Mouse (Mus musculus) left cerebral cortex, adult 8-10 months (tissue): ENCODE measurements around the gene Zfp428. TPM values are rescaled to one million over a fixed set of nuclear protein-coding genes. Genes with fewer than 3 reads are reported as not detected.
"Not testable (repeated sequence)": the region's sequence is repeated elsewhere in the genome, so short reads cannot be mapped to it uniquely, and the experiment has no call there.

Experiments
- DNase-seq, 2 experiments: peaks; one replicate each; pipeline ENCODE4 v3.0.0; 2022; ENCODE audit warnings: low spot score in 2 of 2
- total RNA-seq, 4 experiments: library from RNA; stranded (reverse); gene quantifications; 2 replicates each; pipeline ENCODE4 v1.2.4; 2022

Gene Zfp428
- total RNA-seq, 4 experiments from 2014 or later: 42.8 to 45.4 (median 44.1) TPM

DNA sequence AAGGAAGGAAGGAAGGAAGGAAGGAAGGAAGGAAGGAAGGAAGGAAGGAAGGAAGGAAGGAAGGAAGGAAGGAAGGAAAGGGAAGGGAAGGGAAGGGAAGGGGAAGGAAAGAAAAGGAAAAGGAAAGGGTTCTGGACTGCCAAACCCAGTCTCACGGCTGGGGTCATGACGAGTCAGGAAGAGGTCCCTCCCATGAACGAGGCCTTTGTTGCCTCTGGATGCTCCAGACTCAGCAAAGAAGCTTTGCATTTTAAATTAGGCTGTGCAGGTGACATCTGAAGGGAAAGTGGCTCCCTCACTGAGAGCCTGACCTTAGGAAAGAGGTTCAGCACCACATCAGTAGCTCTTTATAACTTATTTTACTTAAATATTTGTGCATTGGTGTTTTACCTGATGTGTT is 12.3 kb downstream of the Zfp428 start:
- DNase-seq: no peak

DNA sequence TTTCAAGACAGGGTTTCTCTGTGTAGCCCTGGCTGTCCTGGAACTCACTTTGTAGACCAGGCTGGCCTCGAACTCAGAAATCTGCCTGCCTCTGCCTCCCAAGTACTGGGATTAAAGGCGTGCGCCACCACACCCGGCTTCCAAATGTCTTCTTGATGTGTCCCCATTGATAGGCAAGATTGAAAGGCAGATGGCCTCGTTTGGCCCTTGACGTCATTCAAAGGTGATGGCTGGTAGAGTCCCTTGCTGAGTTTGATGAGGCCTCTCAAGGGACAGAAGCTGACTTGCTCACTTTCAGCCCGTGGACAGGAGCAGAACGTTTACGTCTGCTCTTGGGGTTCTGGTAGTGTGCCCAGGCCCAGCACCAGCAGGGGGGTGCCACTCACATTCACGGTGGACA is 13.2 kb downstream of the Zfp428 start:
- not testable (repeated sequence) for DNase-seq

DNA sequence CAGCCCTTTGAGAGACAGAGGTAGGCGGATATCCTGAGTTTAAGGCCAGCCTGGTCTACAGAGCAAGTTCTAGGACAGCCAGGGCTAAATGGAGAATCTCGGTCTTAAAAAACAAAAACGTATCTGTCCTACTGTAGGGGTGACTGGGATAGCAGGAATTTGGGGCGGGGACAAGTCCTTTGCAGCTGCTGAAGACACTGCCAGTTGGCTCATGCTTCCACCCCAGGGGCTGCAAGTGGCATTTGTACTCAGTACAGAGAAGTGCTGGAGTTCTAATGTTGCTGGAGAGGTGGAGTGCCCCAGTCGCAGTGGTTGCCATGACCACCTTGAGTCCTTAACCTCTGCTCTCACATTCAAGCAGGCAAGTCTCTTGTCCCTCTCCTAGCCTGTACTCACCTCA is 16.0 kb downstream of the Zfp428 start:
- DNase-seq: no peak

DNA sequence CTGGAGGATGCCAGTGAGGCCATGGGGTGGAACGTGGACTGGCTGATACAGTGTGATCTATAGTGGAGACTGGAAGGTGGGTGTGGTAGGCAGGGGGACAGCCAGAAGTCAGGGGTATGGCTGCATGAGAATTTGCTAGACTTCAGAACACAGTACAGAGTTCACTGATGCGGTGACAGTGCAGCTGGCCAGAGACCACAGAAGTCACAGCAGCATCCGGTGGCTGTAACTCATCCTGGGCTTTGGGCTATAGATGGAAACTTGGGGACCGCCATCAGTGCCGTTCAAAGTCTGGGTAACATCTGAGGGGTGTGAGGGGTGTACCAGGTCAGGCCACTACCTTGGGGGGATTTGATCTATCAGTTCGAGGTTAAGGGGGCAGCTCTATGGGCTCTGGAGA is 16.9 kb downstream of the Zfp428 start:
- DNase-seq: no peak

DNA sequence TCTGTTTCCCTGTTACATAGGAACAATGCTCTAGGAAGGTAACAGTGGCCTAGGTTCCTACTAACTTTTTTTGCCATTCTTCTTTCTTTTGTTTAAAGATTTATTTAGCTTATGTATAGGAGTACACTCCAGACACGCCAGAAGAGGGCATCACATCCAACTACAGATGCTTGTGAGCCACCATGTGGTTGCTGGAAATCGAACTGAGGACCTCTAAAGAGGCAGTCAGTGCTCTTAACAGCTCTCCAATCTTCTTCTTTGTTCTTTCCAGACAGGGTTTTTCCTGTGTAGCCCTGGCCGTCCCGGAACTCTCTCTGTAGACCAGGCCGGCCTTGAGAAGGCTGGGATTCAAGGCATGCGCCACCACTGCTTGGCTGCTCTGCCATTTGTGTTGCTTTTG is 18.2 kb downstream of the Zfp428 start:
- no peak for DNase-seq

DNA sequence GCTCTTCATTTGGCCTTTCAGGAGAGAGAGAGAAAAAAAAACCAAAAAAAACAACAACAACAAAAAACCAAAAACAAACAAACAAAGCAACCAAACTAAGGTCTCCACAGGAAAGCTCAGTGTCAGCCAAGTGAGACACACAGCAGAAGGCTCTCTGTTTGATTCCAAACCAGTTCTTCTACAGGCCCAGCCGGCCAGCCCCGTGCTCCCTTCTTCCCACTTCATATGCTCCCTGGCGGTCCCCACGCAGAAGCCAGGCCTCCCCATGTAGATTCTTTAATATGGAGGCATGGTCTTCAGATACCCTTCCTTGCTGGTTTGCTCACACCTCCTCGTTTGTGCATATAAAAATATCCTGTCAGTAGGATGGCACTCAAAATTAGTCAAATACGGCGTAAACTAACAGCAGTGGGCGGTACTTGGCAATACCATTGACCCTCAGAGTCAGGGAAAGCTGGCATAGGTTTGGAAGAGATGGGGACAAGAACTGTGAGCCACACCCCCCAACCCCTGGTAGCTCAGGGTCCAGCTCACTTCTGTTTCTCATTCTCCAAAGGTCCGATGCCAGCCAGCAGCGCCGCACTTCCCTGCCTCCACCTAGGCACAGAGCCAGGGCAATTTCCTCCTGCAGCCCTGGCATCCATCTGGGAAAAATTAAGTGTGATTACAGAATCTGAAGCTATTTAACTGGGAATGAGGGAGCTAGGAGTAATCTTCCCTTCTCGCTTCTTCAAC is 19.0 kb downstream of the Zfp428 start:
- DNase-seq: no peak

DNA sequence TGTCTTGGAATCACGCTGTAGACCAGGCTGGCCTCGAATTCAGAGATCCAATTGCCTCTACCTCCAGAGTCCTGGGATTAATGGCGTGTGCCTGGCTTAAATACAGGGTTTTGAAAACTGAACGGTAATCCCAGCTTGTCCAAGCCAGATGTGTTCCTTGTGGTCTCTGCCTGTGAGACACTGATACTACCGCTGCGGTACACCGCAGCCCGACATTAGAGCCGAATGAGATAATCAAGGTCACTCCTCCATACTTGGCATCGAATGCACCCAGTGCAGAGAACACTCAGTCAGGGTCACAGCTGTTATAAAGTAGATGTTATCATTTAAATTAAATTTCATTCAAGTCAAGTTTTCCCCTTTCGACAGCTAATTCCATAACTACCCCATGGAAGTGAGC is 22.1 kb downstream of the Zfp428 start:
- no peak for DNase-seq

DNA sequence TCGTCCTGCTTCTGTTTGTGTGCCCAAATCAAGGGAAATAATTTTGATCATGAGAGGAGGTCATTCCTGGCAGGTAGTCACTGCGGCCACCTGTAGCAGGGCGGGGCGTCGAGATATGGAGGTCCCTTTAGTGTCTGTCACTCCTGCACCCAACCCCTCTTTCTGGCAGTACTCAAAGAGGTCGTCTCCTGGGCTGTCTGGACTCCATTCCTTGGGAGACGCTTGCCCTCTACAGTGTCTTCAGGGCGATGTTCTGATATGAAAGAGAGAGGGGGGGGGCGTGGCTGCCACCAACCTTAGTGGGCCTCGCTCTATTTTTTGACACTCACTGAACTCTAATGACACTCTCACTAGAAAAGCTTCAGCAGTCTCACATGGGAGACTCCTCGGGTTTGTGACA is 22.8 kb downstream of the Zfp428 start:
- DNase-seq: no peak

DNA sequence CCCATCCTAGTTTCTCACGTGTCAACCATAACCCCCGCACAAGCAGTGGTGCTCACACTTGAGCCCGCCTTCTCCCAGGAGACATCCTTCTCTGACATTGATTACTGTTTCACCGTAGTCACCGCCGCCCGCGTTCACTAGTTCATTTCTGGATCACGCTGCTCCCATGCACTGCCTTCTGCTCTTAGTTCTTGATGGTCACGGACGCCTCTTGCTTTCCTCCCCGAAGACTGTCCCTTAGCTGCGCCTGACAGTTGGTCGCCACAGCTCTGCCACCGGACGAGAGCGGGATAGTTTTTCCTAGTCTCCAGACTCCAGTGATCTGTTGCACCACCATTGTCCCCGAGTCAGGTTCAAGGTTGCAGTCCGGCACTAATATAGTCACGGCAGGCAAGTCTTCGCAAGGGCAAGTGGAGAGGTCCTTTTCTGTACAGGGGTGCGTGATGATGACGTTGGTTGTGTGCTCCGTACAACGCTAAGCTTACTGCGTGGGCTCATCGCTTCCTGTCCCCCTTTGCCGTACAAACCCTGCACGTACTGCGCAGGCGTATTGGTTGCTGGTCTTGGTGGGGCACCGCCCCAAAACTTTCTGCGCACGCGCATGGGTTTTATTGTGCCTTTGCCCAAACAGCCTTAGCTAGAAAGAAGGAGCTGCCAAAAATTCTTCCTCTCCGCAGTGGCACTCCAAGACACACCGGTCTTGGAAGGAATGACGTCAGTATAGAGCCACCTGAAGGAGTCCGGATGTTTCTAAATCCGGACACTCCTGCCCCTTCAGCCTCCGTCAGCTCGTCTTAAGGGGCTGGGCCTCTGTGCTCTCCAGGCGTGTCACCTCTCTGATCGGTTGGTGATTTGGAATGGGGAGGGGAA is 23.5 kb downstream of the Zfp428 start, which contains the start of gene Irgq:
Irgq (plus strand) TSS at position 628 of the 870 bp plus-strand sequence.
- peak; percentile 98 to 99 for DNase-seq

DNA sequence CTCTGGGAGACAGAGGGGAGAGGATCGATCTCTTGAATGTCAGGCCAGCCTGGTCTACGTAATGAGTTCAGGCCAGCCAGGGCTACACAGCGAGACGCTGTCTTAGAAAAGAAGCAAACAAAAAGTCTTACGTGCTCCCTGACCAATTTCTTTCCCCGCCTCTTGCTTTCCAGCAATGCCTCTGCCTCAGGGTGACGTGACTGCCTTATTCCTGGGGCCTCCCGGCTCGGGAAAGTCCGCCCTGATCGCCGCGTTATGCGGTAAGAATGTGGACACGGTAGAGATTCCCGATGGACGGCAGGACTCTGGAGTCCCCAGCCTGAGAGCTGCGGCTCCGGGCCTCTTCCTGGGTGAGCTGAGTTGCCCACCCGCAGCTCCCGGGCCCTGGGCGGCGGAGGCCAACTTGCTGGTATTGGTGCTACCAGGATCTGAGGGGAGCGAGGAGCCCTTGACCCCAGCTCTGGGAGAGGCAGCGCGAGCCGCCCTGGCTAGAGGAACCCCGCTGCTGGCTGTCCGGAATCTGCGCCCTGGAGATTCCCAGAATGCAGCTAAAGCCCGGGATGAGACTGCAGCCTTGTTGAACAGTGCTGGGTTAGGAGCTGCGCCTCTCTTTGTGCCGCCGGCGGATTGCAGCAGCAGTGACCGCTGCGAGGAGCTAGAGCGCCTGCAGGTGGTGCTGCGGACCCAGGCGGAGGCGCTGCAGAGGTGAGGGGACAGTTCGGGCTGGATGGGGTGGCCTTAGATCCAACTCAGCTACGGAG is 24.6 kb downstream of the Zfp428 start:
- DNase-seq: peak; percentile 51 to 62

DNA sequence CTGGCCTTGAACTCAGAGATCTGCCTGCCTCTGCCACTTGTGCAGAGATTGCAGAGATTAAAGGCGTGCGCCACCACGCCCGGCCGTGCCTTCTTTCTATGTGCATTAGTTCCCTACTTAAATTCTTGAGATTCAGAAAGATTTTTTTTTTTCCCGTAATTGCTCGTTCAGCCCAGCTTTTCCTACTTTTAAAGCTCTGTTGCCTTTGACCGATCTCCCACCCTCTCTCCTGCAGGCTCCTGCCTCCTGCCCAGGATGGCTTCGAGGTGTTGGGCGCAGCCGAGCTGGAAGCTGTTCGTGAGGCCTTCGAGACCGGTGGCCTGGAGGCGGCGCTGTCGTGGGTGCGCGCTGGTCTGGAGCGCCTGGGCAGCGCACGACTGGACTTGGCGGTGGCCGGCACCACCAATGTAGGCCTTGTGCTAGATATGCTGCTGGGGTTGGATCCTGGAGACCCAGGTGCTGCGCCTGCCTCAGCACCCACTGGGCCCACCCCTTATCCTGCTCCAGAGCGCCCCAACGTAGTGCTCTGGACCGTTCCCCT is 26.3 kb downstream of the Zfp428 start:
- no peak for DNase-seq

DNA sequence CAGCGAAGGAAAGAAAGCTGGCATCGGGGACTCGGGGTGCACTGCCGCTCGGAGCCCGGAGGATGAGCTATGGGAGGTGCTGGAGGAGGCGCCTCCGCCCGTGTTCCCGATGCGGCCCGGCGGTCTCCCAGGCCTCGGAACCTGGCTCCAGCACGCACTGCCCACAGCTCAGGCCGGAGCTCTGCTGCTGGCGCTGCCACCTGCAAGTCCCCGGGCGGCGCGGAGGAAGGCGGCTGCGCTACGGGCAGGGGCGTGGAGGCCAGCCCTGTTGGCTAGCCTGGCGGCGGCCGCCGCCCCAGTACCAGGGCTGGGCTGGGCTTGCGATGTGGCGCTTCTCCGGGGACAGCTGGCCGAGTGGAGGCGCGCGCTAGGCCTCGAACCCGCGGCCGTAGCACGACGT is 27.0 kb downstream of the Zfp428 start:
- no peak for DNase-seq

DNA sequence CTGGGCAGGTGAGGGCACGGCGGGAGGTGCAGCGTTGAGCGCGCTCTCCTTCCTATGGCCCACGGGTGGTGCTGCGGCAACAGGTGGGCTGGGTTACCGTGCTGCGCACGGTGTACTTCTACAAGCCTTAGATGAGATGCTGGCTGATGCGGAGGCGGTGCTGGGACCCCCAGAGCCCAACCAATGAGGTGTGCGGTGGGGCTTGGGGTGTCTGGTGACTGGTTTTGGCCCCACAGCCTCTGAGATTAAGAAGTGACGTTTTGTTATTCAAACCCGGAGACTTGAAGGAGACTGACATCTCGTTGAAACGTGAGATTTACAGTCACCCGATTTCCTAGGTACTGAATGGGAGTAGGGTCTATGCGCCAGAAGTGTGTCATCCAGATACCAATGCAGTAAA is 27.5 kb downstream of the Zfp428 start:
- no peak for DNase-seq

DNA sequence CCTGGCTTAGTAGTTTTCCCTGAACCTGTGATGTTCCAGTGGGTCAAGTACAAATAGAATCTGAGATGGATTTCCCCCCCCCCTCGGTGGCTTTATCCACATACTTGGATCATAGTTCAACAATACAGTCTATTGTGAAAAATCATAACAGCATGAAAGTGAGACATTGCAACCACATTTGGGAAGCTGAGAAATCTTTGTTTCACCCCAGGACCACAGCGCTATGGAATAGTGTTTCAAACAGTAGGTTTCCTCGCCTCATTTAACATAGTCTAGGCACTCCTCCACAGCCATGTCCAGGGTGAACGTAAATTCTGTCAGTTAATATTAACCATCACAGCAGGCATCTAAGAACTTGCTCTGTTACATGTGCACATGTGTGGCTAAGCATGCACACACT is 30.3 kb downstream of the Zfp428 start:
- no peak for DNase-seq

DNA sequence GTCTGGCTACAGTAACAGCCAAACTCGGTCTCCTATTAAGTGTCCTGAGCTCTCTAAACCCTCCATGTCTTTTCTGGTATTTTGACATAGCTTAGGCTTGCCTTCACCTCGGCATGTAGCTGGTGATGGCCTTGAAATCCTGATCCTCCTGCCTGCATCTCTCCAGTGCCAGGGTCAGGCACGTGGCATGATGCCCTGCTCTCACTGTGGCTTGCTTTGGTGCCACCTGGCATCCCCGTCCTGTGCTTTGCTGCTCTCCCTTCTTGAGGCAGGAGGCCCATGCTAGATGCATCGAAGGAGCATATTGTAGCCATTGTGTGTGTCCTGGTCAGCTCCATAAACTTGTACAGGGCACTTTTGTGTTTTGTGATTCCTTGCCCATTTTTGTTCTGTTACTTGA is 30.8 kb downstream of the Zfp428 start:
- DNase-seq: no peak

DNA sequence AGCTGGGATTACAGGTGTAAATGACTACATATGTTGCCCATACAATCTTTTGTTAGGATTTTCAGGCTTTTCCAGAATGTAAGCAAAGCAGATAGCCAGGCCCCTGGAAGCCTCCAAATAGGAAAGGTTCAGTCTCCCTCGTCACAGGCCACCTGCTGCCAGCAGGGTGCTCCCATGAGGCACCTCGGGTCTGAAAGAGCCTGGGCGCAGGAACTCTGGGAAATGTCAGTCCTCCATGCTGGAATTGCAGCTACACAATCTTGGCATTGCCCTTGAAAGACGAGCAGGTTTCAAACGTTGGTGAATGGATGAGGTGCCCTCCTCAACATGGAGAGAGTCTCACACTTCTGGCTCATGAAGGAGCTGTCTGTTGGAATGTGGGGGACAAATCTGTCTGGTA is 31.3 kb downstream of the Zfp428 start:
- DNase-seq: no peak

DNA sequence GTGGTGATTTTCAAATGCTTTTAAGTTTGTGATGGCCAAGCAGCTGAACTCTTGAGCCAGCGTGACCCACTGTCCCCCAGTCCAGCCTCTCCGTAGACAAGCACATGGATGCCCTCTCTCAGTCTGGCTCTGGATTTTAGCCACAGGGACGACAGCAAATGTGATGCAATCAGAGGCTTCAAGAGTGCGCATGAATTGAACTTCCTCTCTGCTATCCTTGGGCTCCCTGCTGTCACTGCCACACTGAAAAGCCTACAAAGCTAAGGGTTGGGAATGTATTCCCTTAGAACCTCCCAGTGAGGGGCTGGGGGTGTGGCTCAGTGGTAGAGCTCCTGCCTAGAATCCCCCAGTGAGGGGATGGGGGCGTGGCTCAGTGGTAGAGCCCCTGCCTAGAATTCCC is 31.9 kb downstream of the Zfp428 start:
- DNase-seq: no peak

DNA sequence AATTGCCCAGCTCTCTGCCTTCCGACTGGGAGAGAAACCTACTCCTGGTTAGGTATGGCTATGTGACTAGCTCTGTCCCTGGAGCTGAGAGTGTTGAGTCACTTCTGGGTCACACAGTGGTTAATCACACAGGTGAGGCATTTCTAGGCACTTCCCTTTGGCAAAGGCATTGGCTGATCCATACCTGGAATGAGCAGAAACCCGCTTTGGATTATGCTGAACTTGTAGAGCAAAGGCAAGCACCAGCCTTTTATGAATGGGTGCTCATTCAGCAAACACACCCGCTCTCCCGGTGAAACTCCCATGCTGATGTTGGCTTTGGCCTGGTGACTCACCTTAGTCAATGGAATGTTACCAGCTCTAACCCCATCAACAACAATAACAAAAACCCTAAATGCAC is 32.9 kb downstream of the Zfp428 start:
- DNase-seq: no peak

DNA sequence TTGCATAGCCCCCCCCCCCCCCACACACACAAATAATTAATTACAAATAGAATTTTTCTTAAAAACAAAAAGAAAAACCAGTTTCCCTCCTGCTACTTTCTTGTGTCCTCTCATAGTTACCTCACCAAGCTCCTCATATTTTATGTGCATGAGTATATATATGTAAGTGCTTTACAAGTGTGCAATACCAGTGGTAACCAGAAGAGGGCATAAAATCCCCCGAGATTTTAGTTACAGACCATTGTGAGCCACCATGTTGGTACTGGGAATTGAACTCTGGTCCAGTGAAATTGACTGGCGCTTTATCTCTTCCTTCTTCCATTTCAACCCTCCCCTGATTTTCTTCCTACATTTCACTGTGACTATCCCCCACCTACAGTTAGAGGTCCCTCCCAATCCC is 37.7 kb downstream of the Zfp428 start:
- DNase-seq: no peak

DNA sequence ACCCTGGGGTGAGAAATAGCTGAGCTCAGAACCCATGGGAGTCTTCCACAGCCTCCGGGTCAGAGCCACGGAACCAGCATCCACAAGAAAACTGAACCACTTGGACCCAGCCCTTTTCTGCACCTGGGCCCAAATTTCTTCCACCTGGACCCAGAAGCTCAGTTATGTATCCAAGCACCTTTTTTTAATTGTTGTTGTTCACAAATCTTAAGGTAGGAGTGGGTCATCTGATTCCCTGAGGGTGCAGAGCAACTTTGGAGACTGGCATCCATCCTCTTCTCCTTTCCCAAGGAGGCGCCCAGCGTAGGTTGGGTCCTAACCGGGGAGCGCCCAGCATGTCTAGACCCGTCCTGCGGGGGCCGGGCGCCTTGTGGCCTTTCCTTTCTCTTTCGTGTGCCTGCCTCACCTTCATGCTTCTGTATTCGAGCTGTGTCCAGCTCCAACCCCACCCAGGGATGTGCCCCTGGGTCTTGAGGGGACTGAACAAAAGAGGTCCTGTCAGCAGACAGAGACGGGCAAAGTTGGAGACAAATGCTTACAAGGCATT is 39.3 kb downstream of the Zfp428 start, which contains the start of the genes Pinlyp and Xrcc1:
Pinlyp (minus strand) TSS at position 51 of the 547 bp plus-strand sequence.
Xrcc1 (plus strand) TSS at position 222 of the 547 bp plus-strand sequence.
- no peak for DNase-seq
